Mouse (Mus musculus) lung, postnatal 0 days (tissue): ENCODE measurements at regions not wholly inside any gene's neighbourhood (a gene's known extent, or its start where the extent isn't known, plus 50 kb on each side); places are given as distances from the start of the nearest gene placed in this dataset.

Experiments used
- CTCF ChIP-seq: IDR thresholded peaks from 2 replicates; pipeline ENCODE4 v1.5.1; 2016; ENCODE audit warnings: antibody characterized with exemption, mild to moderate bottlenecking
- EP300 ChIP-seq: IDR thresholded peaks from 2 replicates; pipeline ENCODE4 v1.6.1; 2016; ENCODE audit warnings: antibody characterized with exemption, mild to moderate bottlenecking, control low read depth

- TF ChIP-seq CTCF, result no peak
- no peak for TF ChIP-seq EP300
Observed at GRCm38 (mm10) chr1:120734846-120735245, 132.6 kb downstream of the En1 start.
